ENCODE assay signal across 8 mouse cellular contexts in genomic region chrX:73685629-73686028, GRCm38 (mm10). TPM values are rescaled to one million over a fixed set of nuclear protein-coding genes. Genes with fewer than 3 reads are reported as not detected.
DNase-seq lines count a peak whose midpoint lies in the region.

No protein-coding gene starts in this region.

- intact Hi-C loops in left cerebral cortex, postnatal 25 days (cut with DNase I) = no loop called here

- peak; percentile 33 to 41 for DNase-seq in urinary bladder, postnatal 36 days (ENCODE audit: low spot score in 2 of 2)
- DNase-seq in urinary bladder, postnatal 25 days (ENCODE audit: low spot score) = no peak
- DNase-seq in cerebellum, postnatal 25 days = peak; percentile 43 to 58
- DNase-seq in heart, postnatal 4 days = peak; percentile 60
- no peak for DNase-seq in T-cell, adult 2 months (ENCODE audit: low spot score)
- DNase-seq in left cerebral cortex, postnatal 25 days (ENCODE audit: low spot score in 2 of 2) = no peak
- no peak for DNase-seq in spleen, postnatal 36 days (ENCODE audit: low spot score in 2 of 2)
- DNase-seq in embryo, embryonic 10 days (ENCODE audit: low spot score) = no peak

RNA-seq across cellular contexts. Expression of gene Slc6a8, which starts 12.7 kb away (rescaled TPM):
- 100 to 1,000 TPM; 120 TPM for total RNA-seq in heart, postnatal 4 days (2021)
- 100 to 1,000 TPM in 1 of 2 experiments, 10 to 100 TPM in 1; 91.1 to 101 TPM for total RNA-seq in left cerebral cortex, postnatal 25 days (2021)

RNA-seq across cellular contexts. Expression of gene Pnck, which starts 25.7 kb away (rescaled TPM):
- 10 to 100 TPM; 10.4 to 12.7 TPM for total RNA-seq in heart, postnatal 4 days (2021)
- 100 to 1,000 TPM in 1 of 2 experiments, 10 to 100 TPM in 1; 95.7 to 111 TPM for total RNA-seq in left cerebral cortex, postnatal 25 days (2021)

RNA-seq across cellular contexts. Expression of gene Bcap31, which starts 30.3 kb away (rescaled TPM):
- 10 to 100 TPM; 94.0 to 99.8 TPM for total RNA-seq in heart, postnatal 4 days (2021)
- 10 to 100 TPM; 78.4 to 88.0 TPM for total RNA-seq in left cerebral cortex, postnatal 25 days (2021)

RNA-seq across cellular contexts. Expression of gene Abcd1, which starts 30.8 kb away (rescaled TPM):
- total RNA-seq in heart, postnatal 4 days (2021) = 10 to 100 TPM; 20.4 to 20.7 TPM
- total RNA-seq in left cerebral cortex, postnatal 25 days (2021) = 10 to 100 TPM; 11.1 to 14.1 TPM

RNA-seq across cellular contexts. Expression of gene Dusp9, which starts 46.4 kb away (rescaled TPM):
- total RNA-seq in heart, postnatal 4 days (2021) = under 1 TPM; 0.18 to 0.19 TPM
- 1 to 10 TPM in 1 of 2 experiments, under 1 TPM in 1; 0.76 to 1.2 TPM for total RNA-seq in left cerebral cortex, postnatal 25 days (2021)

Comparison
In these comparisons a context has a peak if more than half of its experiments do, and no peak if none do; other contexts are left out.
1. DNase-seq: peak in urinary bladder, postnatal 36 days (2 of 2), cerebellum, postnatal 25 days (2 of 2) and heart, postnatal 4 days (single experiment); none in urinary bladder, postnatal 25 days (single experiment), T-cell, adult 2 months (single experiment), left cerebral cortex, postnatal 25 days (0 of 2), spleen, postnatal 36 days (0 of 2) and embryo, embryonic 10 days (single experiment).
2. RNA of gene Pnck, which starts 25.7 kb away (total RNA-seq): 95.7 to 111 TPM in left cerebral cortex, postnatal 25 days; 10.4 to 12.7 TPM in heart, postnatal 4 days; every median in the first group is over 4 times any median in the second.